Mouse (Mus musculus): Measurements from ENCODE around the gene Mrpl27. TPM values are rescaled to one million over a fixed set of nuclear protein-coding genes. Genes with fewer than 3 reads are reported as not detected.

The Mrpl27 gene
- polyA plus RNA-seq, 1 experiment from 2014 or later = 56.6 TPM

DNA sequence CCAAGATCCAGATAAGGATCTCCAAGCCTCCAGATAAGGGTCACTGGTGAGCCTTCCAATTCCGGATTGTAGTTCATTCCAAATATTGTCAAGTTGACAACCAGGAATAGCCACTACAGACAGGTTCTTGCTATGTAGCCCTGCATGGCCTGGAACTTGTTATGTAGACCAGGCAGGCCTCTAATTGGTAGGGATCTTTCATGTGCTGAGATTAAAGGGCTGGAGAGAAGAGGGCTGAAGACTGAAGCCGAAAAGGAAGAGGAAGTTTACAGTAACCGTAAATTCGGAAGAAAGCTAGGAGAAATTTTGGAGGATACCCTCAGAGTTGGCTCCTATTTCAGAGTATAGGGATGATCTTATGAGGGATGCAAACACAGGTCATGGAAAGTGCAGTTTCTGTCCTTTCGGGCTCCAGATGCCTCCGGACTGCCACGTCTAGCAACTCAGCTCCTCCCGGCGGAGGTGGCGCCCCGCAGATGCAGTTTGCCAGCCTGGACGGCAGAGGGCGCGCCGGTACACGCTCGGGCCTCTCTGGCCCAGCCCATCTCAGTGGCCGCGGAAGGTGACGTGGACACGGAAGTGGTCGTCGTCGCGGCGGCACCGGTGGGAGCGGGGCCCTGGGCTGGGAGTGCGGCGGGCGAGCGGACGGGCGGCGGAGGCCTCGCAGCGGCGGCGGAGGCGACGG, 24.2 kb upstream of the Mrpl27 start, which contains the start of gene Lrrc59:
Gene Lrrc59 (plus strand): TSS at position 569 of the 685 bp plus-strand sequence.
- Histone ChIP-seq H3K36me3 (ENCODE audit: control insufficient read depth, insufficient read depth) (peaks cover 7% of the 10 kb centered on the region), H3K9ac (ENCODE audit: low read depth, low read length) (peak within 1 kb of the TSS; percentile 86), H3K27me3 (ENCODE audit: control insufficient read depth, insufficient read depth, low read depth, low read length) (no peaks in the 10 kb centered on the region), H3K4me2 (ENCODE audit: low read depth, low read length) (peak within 1 kb of the TSS; percentile 94), H3K27ac (ENCODE audit: low read length) (peak within 1 kb of the TSS; percentile 74), H3K4me3 (ENCODE audit: low read depth, low read length) (peak within 1 kb of the TSS; percentile 97), H3K9me3 (replicated peaks; ENCODE audit: control insufficient read depth, low read length) (no peaks in the 10 kb centered on the region), H3K4me1 (ENCODE audit: control insufficient read depth, low read depth, low read length) (peaks cover 7% of the 10 kb centered on the region)
- WGBS (ENCODE audit: insufficient replicate concordance) = 2% methylated on average over 40 of the region's 41 CpGs
- peak; percentile 96 for ATAC-seq (ENCODE audit: low read depth)

- ATAC-seq (ENCODE audit: low read depth) = peak; percentile 47
- Histone ChIP-seq H3K9me3 (replicated peaks; ENCODE audit: control insufficient read depth, low read length) (no peaks in the 10 kb centered on the region), H3K9ac (ENCODE audit: low read depth, low read length) (peak overlapping the region; percentile 86)
These were observed 23.7 kb upstream of the Mrpl27 start for GRCm38 (mm10) chr11:94629884-94630198.

DNA sequence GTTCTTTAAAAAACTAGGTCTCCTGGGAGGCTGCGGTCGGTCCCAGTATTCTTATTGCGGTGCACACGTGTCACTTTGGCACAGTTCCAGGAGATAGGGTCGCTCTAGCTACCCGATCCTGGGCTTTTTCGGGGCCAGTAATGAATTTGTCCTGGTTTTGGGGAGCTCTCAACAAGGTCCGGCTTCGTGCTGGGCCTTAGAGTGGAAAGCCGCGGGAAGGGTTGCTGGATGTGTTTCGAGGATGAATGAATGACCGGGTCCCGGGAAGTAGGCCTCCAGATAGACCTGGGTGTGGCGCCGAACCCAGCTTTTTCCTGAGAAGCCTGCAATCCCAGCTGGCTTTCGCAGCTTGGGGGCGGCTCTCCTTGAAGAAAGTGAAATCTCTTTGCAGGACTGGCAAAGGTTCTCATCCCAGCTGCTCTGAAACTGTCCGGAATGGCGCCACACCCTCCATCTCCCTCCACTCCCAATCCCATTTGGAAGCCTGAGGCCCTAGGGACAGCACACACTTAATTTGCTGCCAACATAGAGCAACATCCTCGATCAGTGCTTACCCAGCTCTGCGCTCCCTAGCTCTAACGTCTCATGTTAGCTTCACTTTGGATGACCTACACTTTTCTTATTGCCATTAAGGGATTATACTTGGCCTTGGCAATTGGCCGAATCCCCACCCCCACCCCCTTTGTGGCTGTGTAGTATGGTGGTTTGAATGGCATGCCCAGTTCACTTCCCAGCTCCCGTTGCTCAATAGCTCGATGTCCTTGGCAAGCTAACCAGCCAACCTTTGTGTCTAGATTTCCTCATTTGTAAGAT, 23.2 kb upstream of the Mrpl27 start:
- no peak; the same call in 1 of the 2 replicates for ATAC-seq (ENCODE audit: low read depth)
- H3K27me3 ChIP-seq (ENCODE audit: control insufficient read depth, insufficient read depth, low read depth, low read length) = no peaks in the 10 kb centered on the region
- H3K27ac ChIP-seq (ENCODE audit: low read length) = peak overlapping the region; percentile 74
- peak overlapping the region; percentile 86 for H3K9ac ChIP-seq (ENCODE audit: low read depth, low read length)
- WGBS (ENCODE audit: insufficient replicate concordance) = 9% methylated on average over 26 of the region's 26 CpGs
- H3K4me1 ChIP-seq (ENCODE audit: control insufficient read depth, low read depth, low read length) = peaks cover 7% of the 10 kb centered on the region
- H3K9me3 ChIP-seq (replicated peaks; ENCODE audit: control insufficient read depth, low read length) = no peaks in the 10 kb centered on the region
- H3K4me2 ChIP-seq (ENCODE audit: low read depth, low read length) = peak overlapping the region; percentile 94
- H3K36me3 ChIP-seq (ENCODE audit: control insufficient read depth, insufficient read depth) = peaks cover 16% of the 10 kb centered on the region
- H3K4me3 ChIP-seq (ENCODE audit: low read depth, low read length) = peak overlapping the region; percentile 97

More at GRCm38 (mm10) chr11:94629884-94630198, 23.7 kb upstream of the Mrpl27 start:
- Histone ChIP-seq H3K27ac (ENCODE audit: low read length) (peak overlapping the region; percentile 74), H3K4me1 (ENCODE audit: control insufficient read depth, low read depth, low read length) (peaks cover 7% of the 10 kb centered on the region), H3K27me3 (ENCODE audit: control insufficient read depth, insufficient read depth, low read depth, low read length) (no peaks in the 10 kb centered on the region), H3K4me3 (ENCODE audit: low read depth, low read length) (peak overlapping the region; percentile 97), H3K4me2 (ENCODE audit: low read depth, low read length) (peak overlapping the region; percentile 94), H3K36me3 (ENCODE audit: control insufficient read depth, insufficient read depth) (peaks cover 11% of the 10 kb centered on the region)
- WGBS (ENCODE audit: insufficient replicate concordance) = under 1% methylated on average over 19 of the region's 28 CpGs

- ATAC-seq (ENCODE audit: low read depth) = no peak
- no peak overlapping the region for H3K4me2 ChIP-seq (ENCODE audit: low read depth, low read length)
- H3K9me3 ChIP-seq (replicated peaks; ENCODE audit: control insufficient read depth, low read length) = no peaks in the 10 kb centered on the region
- H3K4me1 ChIP-seq (ENCODE audit: control insufficient read depth, low read depth, low read length) = peaks cover 7% of the 10 kb centered on the region
- no peak overlapping the region for H3K27ac ChIP-seq (ENCODE audit: low read length)
- no peak overlapping the region for H3K4me3 ChIP-seq (ENCODE audit: low read depth, low read length)
- H3K9ac ChIP-seq (ENCODE audit: low read depth, low read length) = no peak overlapping the region
- WGBS (ENCODE audit: insufficient replicate concordance) = 84% methylated on average over 5 of the region's 5 CpGs
- H3K36me3 ChIP-seq (ENCODE audit: control insufficient read depth, insufficient read depth) = peaks cover 23% of the 10 kb centered on the region
- no peaks in the 10 kb centered on the region for H3K27me3 ChIP-seq (ENCODE audit: control insufficient read depth, insufficient read depth, low read depth, low read length)
These were observed 21.6 kb upstream of the Mrpl27 start for GRCm38 (mm10) chr11:94631969-94632368.

- Histone ChIP-seq H3K4me1 (ENCODE audit: control insufficient read depth, low read depth, low read length) (peaks cover 7% of the 10 kb centered on the region), H3K27me3 (ENCODE audit: control insufficient read depth, insufficient read depth, low read depth, low read length) (no peaks in the 10 kb centered on the region), H3K9me3 (replicated peaks; ENCODE audit: control insufficient read depth, low read length) (no peaks in the 10 kb centered on the region), H3K4me2 (ENCODE audit: low read depth, low read length) (no peak overlapping the region), H3K9ac (ENCODE audit: low read depth, low read length) (no peak overlapping the region), H3K27ac (ENCODE audit: low read length) (no peak overlapping the region), H3K4me3 (ENCODE audit: low read depth, low read length) (no peak overlapping the region), H3K36me3 (ENCODE audit: control insufficient read depth, insufficient read depth) (peaks cover 28% of the 10 kb centered on the region)
- WGBS (ENCODE audit: insufficient replicate concordance) = 72% methylated on average over 8 of the region's 8 CpGs
- ATAC-seq (ENCODE audit: low read depth) = 0 out of 2 replicates have a peak, but pooled peaks have one; percentile 6
These were observed 20.6 kb upstream of the Mrpl27 start for GRCm38 (mm10) chr11:94632988-94633387.

- no peak overlapping the region for H3K27ac ChIP-seq (ENCODE audit: low read length)
- 80% methylated on average over 5 of the region's 5 CpGs for WGBS (ENCODE audit: insufficient replicate concordance)
These were observed 19.1 kb upstream of the Mrpl27 start for GRCm38 (mm10) chr11:94634431-94634830.

GRCm38 (mm10) chr11:94644461-94645219, 8.9 kb upstream of the Mrpl27 start:
- no peak overlapping the region for H3K27ac ChIP-seq (ENCODE audit: low read length)
- no peak overlapping the region for H3K4me3 ChIP-seq (ENCODE audit: low read depth, low read length)
- no peaks in the 10 kb centered on the region for H3K9me3 ChIP-seq (replicated peaks; ENCODE audit: control insufficient read depth, low read length)
- H3K4me2 ChIP-seq (ENCODE audit: low read depth, low read length) = no peak overlapping the region
- peaks cover 50% of the 10 kb centered on the region for H3K36me3 ChIP-seq (ENCODE audit: control insufficient read depth, insufficient read depth)
- no peak for ATAC-seq (ENCODE audit: low read depth)
- H3K4me1 ChIP-seq (ENCODE audit: control insufficient read depth, low read depth, low read length) = no peaks in the 10 kb centered on the region
- H3K27me3 ChIP-seq (ENCODE audit: control insufficient read depth, insufficient read depth, low read depth, low read length) = no peaks in the 10 kb centered on the region
- no peak overlapping the region for H3K9ac ChIP-seq (ENCODE audit: low read depth, low read length)
- WGBS (ENCODE audit: insufficient replicate concordance) = 77% methylated on average over 8 of the region's 8 CpGs

More at GRCm38 (mm10) chr11:94634431-94634830, 19.1 kb upstream of the Mrpl27 start:
- no peak overlapping the region for H3K4me2 ChIP-seq (ENCODE audit: low read depth, low read length)
- peaks cover 39% of the 10 kb centered on the region for H3K36me3 ChIP-seq (ENCODE audit: control insufficient read depth, insufficient read depth)
- H3K4me1 ChIP-seq (ENCODE audit: control insufficient read depth, low read depth, low read length) = peaks cover 7% of the 10 kb centered on the region
- H3K9me3 ChIP-seq (replicated peaks; ENCODE audit: control insufficient read depth, low read length) = no peaks in the 10 kb centered on the region
- ATAC-seq (ENCODE audit: low read depth) = no peak
- no peak overlapping the region for H3K9ac ChIP-seq (ENCODE audit: low read depth, low read length)
- H3K27me3 ChIP-seq (ENCODE audit: control insufficient read depth, insufficient read depth, low read depth, low read length) = no peaks in the 10 kb centered on the region
- H3K4me3 ChIP-seq (ENCODE audit: low read depth, low read length) = no peak overlapping the region

DNA sequence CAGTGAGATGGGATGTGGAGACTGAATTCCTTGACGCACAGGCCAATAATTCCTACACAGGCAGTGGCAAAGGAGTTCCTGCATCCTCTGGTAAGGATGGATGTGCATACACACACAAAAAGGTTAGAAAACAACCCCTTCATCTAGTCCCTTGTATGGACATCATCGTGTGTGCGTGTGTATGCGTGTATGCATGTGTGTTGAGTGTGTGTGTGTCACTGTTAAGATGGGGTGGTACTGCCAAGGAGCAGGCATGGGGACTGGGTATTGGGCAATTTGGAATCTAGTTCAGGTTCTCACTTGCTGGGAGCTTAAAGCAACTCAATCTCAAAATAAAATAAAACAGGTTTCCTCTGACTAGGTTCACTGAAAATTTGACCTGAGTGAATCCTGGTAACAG, 7.1 kb upstream of the Mrpl27 start:
- Histone ChIP-seq H3K9ac (ENCODE audit: low read depth, low read length) (no peak overlapping the region), H3K9me3 (replicated peaks; ENCODE audit: control insufficient read depth, low read length) (no peaks in the 10 kb centered on the region), H3K36me3 (ENCODE audit: control insufficient read depth, insufficient read depth) (peaks cover 42% of the 10 kb centered on the region), H3K4me3 (ENCODE audit: low read depth, low read length) (no peak overlapping the region), H3K4me2 (ENCODE audit: low read depth, low read length) (no peak overlapping the region), H3K27ac (ENCODE audit: low read length) (no peak overlapping the region), H3K27me3 (ENCODE audit: control insufficient read depth, insufficient read depth, low read depth, low read length) (no peaks in the 10 kb centered on the region), H3K4me1 (ENCODE audit: control insufficient read depth, low read depth, low read length) (no peaks in the 10 kb centered on the region)
- ATAC-seq (ENCODE audit: low read depth) = no peak
- 91% methylated on average over 4 of the region's 4 CpGs for WGBS (ENCODE audit: insufficient replicate concordance)
